Mouse (Mus musculus) retina, postnatal 7 days (tissue): Measurements from ENCODE around the gene Spats1.
A peak's percentile ranks its signal among the peaks of the same experiment; 100 is the strongest.
"Not testable (repeated sequence)": the region's sequence is repeated elsewhere in the genome, so short reads cannot be mapped to it uniquely, and the experiment has no call there.

Source experiments
- DNase-seq: peaks from one replicate; pipeline ENCODE4 v3.0.0-alpha.2; 2012; ENCODE audit warnings: low read depth, low spot score

Spats1 gene

GRCm38 (mm10) chr17:45489736-45490135, 14.5 kb upstream of the Spats1 start:
- no peak for DNase-seq

- DNase-seq: no peak
Observed at GRCm38 (mm10) chr17:45488321-45489254, 13.4 kb upstream of the Spats1 start.

GRCm38 (mm10) chr17:45487216-45487615, 12.0 kb upstream of the Spats1 start:
- no peak for DNase-seq

DNA sequence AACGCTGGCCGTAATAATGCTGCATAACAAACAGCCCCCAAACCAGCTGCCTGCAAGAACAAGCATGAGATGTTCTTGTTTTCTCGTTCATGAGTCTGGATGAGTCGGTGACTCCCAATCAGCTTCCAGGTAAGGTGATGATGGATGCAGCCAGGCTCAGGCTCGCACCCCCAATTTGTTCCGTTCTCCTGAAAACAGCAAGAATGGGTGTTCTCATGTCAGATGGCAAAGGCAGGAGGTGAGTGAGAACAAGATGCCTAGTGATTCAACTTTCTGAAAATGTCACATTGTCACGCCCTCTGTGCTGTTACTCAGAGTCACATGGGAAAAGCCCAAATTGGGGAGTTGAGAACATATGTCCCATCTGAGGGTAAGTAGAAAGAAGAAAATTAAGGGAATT, 10.4 kb upstream of the Spats1 start:
- DNase-seq: no peak

DNA sequence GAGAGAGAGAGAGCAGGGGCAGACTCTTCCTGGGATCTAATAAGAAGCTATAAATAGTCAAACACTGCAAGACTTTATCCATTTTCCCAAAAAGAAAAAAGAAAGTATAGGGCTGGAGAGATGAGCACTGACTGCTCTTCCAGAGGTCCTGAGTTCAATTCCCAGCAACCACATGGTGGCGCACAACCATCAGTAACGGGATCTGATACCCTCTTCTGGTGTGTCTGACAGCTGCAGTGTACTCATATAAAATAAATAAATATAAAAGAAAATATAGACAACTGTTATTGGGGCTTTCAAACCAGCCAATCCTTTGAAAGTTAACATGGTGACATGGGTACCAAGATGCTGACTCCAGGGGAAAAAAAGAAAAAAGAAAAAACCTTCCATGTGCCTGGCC, 5.2 kb upstream of the Spats1 start:
- DNase-seq: no peak

DNA sequence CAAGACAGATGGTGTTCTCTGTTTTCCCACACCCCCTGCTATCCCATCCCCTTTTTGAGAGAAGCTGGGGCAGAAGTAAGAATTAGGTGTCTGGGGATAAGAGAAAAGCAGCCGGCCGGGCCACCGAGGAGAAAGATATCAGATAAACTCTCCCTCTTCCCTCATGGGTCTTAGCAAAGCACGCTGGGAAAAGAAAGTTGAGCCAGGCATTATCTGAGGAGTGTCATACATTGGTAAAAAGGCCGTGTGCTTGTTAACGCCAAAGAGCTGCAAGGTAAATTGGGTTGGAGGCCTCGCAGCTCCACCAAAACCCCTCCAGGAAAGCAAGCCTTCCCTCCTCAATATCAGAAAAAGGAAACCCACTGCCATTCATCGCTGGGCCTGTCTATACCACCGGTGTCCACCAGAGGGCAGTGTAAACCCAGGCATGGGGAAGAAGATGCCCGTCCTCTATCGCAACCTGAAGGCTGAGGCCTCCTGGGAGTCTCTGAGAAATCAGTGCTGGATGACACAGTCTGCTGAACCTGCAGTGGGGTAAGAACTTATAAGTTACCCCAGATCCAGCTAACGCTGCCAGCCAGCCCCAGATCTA, 3.1 kb upstream of the Spats1 start:
- peak; percentile 74 for DNase-seq

DNA sequence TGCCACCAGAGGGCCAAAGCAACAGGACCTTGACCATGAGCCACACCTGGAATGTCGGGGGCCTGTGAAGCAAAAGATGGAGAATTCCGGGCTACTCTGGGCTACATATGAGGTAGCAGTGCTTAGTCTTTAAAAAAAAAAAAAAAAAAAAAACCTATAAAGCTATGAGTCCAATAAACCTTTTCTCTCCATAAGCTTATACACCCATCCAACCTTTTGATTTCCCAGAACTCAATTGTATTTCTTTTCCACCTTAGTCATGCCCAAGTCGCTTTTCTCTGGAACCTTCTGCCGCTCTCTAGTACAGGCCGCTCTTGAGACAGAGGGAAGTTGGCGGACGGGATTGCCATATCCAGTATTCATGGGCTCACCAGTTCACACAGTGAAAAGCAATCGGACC, 1.1 kb downstream of the Spats1 start:
- no peak for DNase-seq

DNA sequence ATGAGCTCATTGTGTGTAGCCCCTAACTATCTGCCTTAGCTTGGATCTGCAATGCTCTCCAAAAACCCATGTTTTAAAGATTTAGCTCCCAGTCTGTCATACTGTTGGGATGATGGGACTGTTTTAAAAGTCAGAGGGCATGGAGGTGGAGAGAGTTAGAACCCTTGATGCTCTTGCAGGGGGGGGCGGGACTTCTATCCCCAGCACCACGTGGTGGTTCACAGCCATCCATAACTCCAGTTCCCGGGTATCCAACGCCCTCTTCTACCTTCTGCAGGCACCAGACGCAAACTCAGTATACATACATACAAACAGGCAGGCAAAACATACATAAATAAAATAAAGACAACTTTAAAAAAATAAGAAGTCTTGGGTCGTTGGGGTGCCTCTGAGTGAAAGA, 1.5 kb downstream of the Spats1 start:
- DNase-seq: no peak

GRCm38 (mm10) chr17:45470726-45471125, 4.5 kb downstream of the Spats1 start:
- DNase-seq: no peak

GRCm38 (mm10) chr17:45468302-45468701, 6.9 kb downstream of the Spats1 start:
- no peak for DNase-seq

GRCm38 (mm10) chr17:45466701-45467100, 8.5 kb downstream of the Spats1 start:
- no peak for DNase-seq

- DNase-seq: no peak
Observed at GRCm38 (mm10) chr17:45464255-45464654, 11.0 kb downstream of the Spats1 start.

- DNase-seq: no peak
Observed at GRCm38 (mm10) chr17:45462506-45462905, 12.7 kb downstream of the Spats1 start.

DNA sequence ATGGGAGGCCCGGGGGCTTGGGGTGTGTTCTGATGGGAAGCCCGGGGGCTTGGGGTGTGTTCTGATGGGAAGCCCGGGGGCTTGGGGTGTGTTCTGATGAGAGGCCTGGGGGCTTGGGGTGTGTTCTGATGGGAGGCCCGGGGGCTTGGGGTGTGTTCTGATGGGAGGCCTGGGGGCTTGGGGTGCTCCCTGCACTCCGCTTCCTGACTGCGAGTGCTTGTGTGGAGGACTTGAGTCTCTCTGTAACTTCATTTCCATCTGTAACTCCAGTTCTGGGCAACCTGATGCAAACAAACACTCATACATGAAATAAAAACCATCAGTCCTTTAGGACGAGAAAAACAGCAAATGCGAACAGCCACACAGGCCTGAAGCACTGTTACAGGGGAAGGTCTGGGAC, 16.2 kb downstream of the Spats1 start:
- no peak for DNase-seq

- no peak for DNase-seq
Observed at GRCm38 (mm10) chr17:45458516-45458915, 16.7 kb downstream of the Spats1 start.

DNA sequence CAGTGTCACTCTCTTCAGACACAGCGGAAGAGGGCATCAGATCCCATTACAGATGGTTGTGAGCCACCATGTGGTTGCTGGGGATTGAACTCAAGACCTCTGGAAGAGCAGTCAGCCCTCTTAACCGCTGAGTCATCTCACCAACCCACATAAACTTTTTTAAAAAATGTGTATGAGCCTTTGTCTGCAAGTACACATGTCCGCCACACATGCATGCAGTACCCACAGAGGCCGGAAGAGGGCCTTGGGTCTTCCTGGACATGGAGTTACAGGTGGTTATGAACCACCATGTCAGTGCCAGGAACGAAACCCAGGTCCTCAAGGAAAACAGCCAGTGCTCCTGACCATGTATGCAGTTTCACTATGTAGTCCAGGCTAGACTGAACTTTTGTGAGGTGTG, 17.7 kb downstream of the Spats1 start:
- DNase-seq: no peak

- DNase-seq: no peak
Observed at GRCm38 (mm10) chr17:45456260-45457152, 18.7 kb downstream of the Spats1 start.

DNA sequence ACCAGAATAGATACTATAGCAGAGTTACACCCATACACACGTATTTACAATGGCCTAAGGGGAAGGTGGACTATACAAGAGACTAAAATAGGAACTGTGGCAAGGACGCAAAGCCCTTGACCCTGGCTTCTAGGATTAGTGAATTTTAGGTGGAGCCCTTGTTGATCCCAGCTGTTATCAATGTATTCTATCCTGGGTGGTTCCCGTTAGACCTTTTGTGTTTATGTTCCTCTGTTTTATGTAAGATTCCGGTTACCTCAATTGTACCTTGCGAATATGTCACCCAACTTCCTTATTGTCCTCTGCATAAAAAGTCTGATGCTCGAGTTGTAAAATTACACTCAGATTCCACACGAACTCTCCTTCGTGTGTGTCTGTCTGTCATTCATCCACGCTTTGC, 19.4 kb downstream of the Spats1 start:
- not testable (repeated sequence) for DNase-seq

GRCm38 (mm10) chr17:45454794-45455193, 20.4 kb downstream of the Spats1 start:
- DNase-seq: no peak

DNA sequence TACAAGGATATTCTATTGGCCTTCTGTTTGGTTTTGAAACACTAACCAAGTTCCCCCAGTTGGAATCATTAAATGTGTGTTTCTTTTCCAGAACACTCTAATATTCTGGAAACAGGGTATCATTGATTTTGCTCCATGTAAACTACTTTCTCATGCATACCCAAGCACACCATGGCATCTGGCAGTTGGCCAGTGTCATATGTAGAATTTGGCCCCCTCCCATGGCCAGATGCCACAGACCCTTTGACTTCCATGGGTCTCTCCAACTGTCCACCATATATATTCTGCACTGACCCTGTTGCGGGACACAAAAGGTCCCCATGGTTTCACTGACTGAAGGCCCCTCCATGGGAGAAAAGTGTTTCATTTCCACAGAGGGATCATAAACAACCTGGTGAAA, 22.9 kb downstream of the Spats1 start:
- DNase-seq: no peak

DNA sequence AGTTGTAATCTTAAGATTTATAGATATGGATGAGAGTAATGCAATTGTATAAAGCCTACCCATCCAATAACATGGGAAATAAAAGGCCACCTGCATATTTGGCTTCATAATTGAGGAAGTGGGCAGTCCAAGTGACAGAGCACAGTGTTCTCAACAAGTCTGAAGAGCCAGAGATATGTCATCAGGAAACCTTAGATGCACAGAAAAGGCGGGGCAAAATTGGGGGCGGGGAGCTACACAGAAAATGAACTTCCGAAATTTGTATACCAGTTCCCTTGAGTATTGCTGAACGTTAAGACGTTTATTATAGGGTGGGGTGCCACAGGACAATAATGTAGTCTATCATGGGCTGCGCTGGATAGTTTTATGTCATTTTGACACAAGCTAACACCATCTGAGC, 25.1 kb downstream of the Spats1 start:
- DNase-seq: no peak

- no peak for DNase-seq
Observed at GRCm38 (mm10) chr17:45449586-45449985, 25.6 kb downstream of the Spats1 start.
